Mouse (Mus musculus): ENCODE measurements around the gene Ilk. TPM values are rescaled to one million over a fixed set of nuclear protein-coding genes. Genes with fewer than 3 reads are reported as not detected.
A peak's percentile ranks its signal among the peaks of the same experiment; 100 is the strongest.

Gene Ilk
- polyA plus RNA-seq, 1 experiment from 2014 or later: 156 TPM

- Histone ChIP-seq H3K79me2 (ENCODE audit: inconsistent target) (no peaks in the 10 kb centered on the region), H3K36me3 (ENCODE audit: inconsistent target) (no peaks in the 10 kb centered on the region), H3K27ac (no peak overlapping the region), H3K4me3 (ENCODE audit: inconsistent target) (no peak overlapping the region)
- 40% methylated on average over 46 of the region's 51 CpGs for WGBS (ENCODE audit: missing documents)
Observed at GRCm38 (mm10) chr7:105761813-105762484, 25.6 kb downstream of the Ilk start.

GRCm38 (mm10) chr7:105762517-105763270, 26.3 kb downstream of the Ilk start:
- no peaks in the 10 kb centered on the region for H3K79me2 ChIP-seq (ENCODE audit: inconsistent target)
- no peaks in the 10 kb centered on the region for H3K36me3 ChIP-seq (ENCODE audit: inconsistent target)
- 48% methylated on average over 55 of the region's 55 CpGs for WGBS (ENCODE audit: missing documents)
- no peak overlapping the region for H3K4me3 ChIP-seq (ENCODE audit: inconsistent target)
- H3K27ac ChIP-seq: no peak overlapping the region

- Histone ChIP-seq H3K36me3 (ENCODE audit: inconsistent target) (no peaks in the 10 kb centered on the region), H3K27ac (no peak overlapping the region), H3K4me3 (ENCODE audit: inconsistent target) (no peak overlapping the region), H3K79me2 (ENCODE audit: inconsistent target) (no peaks in the 10 kb centered on the region)
- 95% methylated on average over 11 of the region's 11 CpGs for WGBS (ENCODE audit: missing documents)
Observed at GRCm38 (mm10) chr7:105764331-105764730, 27.9 kb downstream of the Ilk start.

DNA sequence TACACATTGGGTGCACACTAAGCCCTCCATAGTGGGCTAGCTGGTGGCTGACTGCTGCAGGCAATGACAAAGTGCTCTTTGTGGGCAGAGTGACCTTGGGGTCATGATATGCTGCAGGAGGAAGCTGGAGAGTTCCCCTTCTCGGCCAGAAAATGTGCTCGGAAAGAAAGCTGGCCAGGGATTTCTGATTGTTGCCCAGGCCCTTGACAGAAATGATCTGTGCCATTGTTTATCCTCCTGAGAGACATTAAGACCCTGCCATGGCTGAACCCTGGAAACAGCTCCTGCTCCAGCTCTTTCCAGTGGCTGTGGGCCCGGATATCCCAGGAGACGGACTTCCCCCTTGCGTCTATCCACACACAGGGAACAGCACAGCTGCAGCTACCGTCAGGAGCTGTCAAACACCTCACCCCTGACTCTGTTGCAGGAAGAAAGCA, 31.4 kb downstream of the Ilk start:
- peak overlapping the region; percentile 65 for H3K27ac ChIP-seq
- no peaks in the 10 kb centered on the region for H3K36me3 ChIP-seq (ENCODE audit: inconsistent target)
- WGBS (ENCODE audit: missing documents): 19% methylated on average over 6 of the region's 6 CpGs
- no peak overlapping the region for H3K4me3 ChIP-seq (ENCODE audit: inconsistent target)
- H3K79me2 ChIP-seq (ENCODE audit: inconsistent target): no peaks in the 10 kb centered on the region

DNA sequence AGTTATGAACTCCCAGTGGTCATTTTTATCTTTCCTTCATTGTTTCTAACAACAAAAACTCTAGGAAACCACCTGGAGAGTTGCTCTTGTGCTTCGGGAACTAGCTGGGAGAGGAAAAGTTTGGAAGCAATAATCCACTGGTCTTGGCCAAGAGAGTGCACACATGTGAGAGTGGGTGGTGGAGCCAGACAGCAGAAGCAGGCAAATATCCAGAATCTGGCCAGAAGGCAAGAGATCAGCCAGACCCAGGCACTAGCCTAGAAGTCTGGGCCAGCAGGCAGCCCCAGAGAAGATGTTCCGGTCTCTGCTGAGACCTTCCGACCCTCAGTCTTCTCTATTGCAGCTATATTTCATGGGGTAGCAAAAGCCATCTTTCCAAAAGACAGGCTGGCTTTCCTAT, 33.6 kb downstream of the Ilk start:
- Histone ChIP-seq H3K4me3 (ENCODE audit: inconsistent target) (no peak overlapping the region), H3K27ac (no peak overlapping the region), H3K36me3 (ENCODE audit: inconsistent target) (no peaks in the 10 kb centered on the region), H3K79me2 (ENCODE audit: inconsistent target) (no peaks in the 10 kb centered on the region)
- 95% methylated on average over 3 of the region's 3 CpGs for WGBS (ENCODE audit: missing documents)

GRCm38 (mm10) chr7:105772331-105772730, 35.9 kb downstream of the Ilk start:
- Histone ChIP-seq H3K36me3 (ENCODE audit: inconsistent target) (no peaks in the 10 kb centered on the region), H3K79me2 (ENCODE audit: inconsistent target) (no peaks in the 10 kb centered on the region), H3K27ac (no peak overlapping the region), H3K4me3 (ENCODE audit: inconsistent target) (no peak overlapping the region)
- 94% methylated on average over 15 of the region's 15 CpGs for WGBS (ENCODE audit: missing documents)

- H3K27ac ChIP-seq: no peak overlapping the region
- 94% methylated on average over 5 of the region's 5 CpGs for WGBS (ENCODE audit: missing documents)
Observed at GRCm38 (mm10) chr7:105773041-105773440, 36.6 kb downstream of the Ilk start.

GRCm38 (mm10) chr7:105774661-105775060, 38.3 kb downstream of the Ilk start:
- Histone ChIP-seq H3K4me3 (ENCODE audit: inconsistent target) (no peak overlapping the region), H3K36me3 (ENCODE audit: inconsistent target) (no peaks in the 10 kb centered on the region), H3K79me2 (ENCODE audit: inconsistent target) (no peaks in the 10 kb centered on the region), H3K27ac (no peak overlapping the region)
- WGBS (ENCODE audit: missing documents): 80% methylated on average over 8 of the region's 8 CpGs

More at GRCm38 (mm10) chr7:105773041-105773440, 36.6 kb downstream of the Ilk start:
- Histone ChIP-seq H3K79me2 (ENCODE audit: inconsistent target) (no peaks in the 10 kb centered on the region), H3K36me3 (ENCODE audit: inconsistent target) (no peaks in the 10 kb centered on the region), H3K4me3 (ENCODE audit: inconsistent target) (no peak overlapping the region)

GRCm38 (mm10) chr7:105776026-105776425, 39.6 kb downstream of the Ilk start:
- Histone ChIP-seq H3K79me2 (ENCODE audit: inconsistent target) (no peaks in the 10 kb centered on the region), H3K36me3 (ENCODE audit: inconsistent target) (no peaks in the 10 kb centered on the region), H3K4me3 (ENCODE audit: inconsistent target) (no peak overlapping the region), H3K27ac (no peak overlapping the region)
- 96% methylated on average over 2 of the region's 2 CpGs for WGBS (ENCODE audit: missing documents)

- no peaks in the 10 kb centered on the region for H3K36me3 ChIP-seq (ENCODE audit: inconsistent target)
- WGBS (ENCODE audit: missing documents): 88% methylated on average over 1 of the region's 1 CpGs
- peak overlapping the region; percentile 72 for H3K27ac ChIP-seq
- no peaks in the 10 kb centered on the region for H3K79me2 ChIP-seq (ENCODE audit: inconsistent target)
- no peak overlapping the region for H3K4me3 ChIP-seq (ENCODE audit: inconsistent target)
Observed at GRCm38 (mm10) chr7:105777316-105777715, 40.9 kb downstream of the Ilk start.

- Histone ChIP-seq H3K36me3 (ENCODE audit: inconsistent target) (no peaks in the 10 kb centered on the region), H3K27ac (peak overlapping the region; percentile 72), H3K79me2 (ENCODE audit: inconsistent target) (no peaks in the 10 kb centered on the region), H3K4me3 (ENCODE audit: inconsistent target) (no peak overlapping the region)
- 19% methylated on average over 13 of the region's 13 CpGs for WGBS (ENCODE audit: missing documents)
Observed at GRCm38 (mm10) chr7:105777797-105778552, 41.6 kb downstream of the Ilk start.

DNA sequence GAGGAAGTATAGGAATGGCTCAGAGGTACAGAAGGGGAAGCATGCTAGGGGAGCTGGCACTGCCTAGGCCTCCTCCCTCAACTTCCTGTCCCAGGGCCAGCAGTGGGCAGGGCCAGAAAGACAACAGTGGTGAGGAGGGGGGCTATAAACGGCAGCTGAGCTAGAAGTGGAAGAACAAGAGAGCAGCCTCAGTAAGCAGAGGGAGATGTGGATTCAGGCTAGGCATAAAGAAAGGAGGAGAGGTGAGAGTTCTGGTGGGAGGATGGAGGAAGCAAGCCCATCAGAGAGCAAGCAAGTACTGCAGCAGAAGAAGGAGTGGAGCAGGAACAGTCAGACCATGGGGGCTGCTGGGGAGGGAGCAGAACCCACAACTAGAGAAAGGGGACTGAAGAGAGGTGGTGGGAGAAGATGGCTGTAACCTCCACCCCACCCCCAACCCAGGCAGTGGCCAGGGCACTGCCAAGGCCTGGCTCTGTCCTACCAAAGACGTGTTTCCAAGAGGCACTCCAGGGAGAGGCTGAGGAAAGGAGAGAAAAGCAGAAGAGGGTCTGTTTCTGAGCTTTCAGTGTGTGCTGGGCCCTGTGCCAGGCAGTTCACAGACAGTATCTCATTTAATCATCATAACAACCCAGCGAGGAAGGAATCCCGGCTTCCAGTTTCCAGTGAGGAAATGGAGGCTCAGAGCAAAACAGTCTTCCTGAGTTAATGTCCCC, 42.3 kb downstream of the Ilk start:
- Histone ChIP-seq H3K36me3 (ENCODE audit: inconsistent target) (no peaks in the 10 kb centered on the region), H3K27ac (peak overlapping the region; percentile 72), H3K4me3 (ENCODE audit: inconsistent target) (no peak overlapping the region), H3K79me2 (ENCODE audit: inconsistent target) (no peaks in the 10 kb centered on the region)
- WGBS (ENCODE audit: missing documents): 26% methylated on average over 4 of the region's 4 CpGs

DNA sequence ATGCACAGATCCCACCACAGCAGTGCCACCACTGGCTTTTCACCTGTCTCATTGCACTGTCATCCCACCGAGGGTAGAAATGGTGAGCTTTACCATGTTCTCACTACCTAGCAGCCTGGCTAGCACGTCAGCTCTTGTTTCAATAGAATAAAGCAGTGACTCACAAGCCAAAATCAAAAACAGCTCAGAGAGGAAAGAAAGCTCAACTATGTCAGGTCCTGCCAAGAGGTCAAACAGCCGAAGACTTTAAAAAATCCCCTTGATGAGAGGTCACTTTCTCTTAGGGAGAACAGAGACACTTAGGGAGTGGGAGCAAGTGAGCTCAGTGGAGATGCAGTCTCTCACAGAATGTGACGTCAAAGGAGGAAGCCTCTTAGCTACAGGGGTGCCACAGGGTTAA, 47.5 kb downstream of the Ilk start:
- H3K27ac ChIP-seq: no peak overlapping the region

GRCm38 (mm10) chr7:105784556-105784955, 48.2 kb downstream of the Ilk start:
- Histone ChIP-seq H3K27ac (no peak overlapping the region), H3K79me2 (ENCODE audit: inconsistent target) (no peaks in the 10 kb centered on the region), H3K36me3 (ENCODE audit: inconsistent target) (no peaks in the 10 kb centered on the region), H3K4me3 (ENCODE audit: inconsistent target) (no peak overlapping the region)
- 81% methylated on average over 4 of the region's 4 CpGs for WGBS (ENCODE audit: missing documents)

More for the DNA sequence above, 47.5 kb downstream of the Ilk start:
- Histone ChIP-seq H3K79me2 (ENCODE audit: inconsistent target) (no peaks in the 10 kb centered on the region), H3K36me3 (ENCODE audit: inconsistent target) (no peaks in the 10 kb centered on the region), H3K4me3 (ENCODE audit: inconsistent target) (no peak overlapping the region)
- 76% methylated on average over 4 of the region's 4 CpGs for WGBS (ENCODE audit: missing documents)
